Mouse (Mus musculus) ES-Bruce4 (cell line): ENCODE measurements around the gene Cyth3.

Experiments
- EP300 ChIP-seq: IDR thresholded peaks from 2 replicates; pipeline ENCODE4 v1.6.1; 2011; ENCODE audit warnings: low read depth, low read length; ENCODE audit not compliant: insufficient read depth
- POLR2A ChIP-seq: IDR thresholded peaks from one replicate; pipeline ENCODE4 v1.8.1; 2011; ENCODE audit warnings: low read length; ENCODE audit not compliant: insufficient read depth

- TF ChIP-seq POLR2A (no peak), EP300 (no peak)
Measured at GRCm38 (mm10) chr5:143645976-143646375, 23.7 kb downstream of the Cyth3 start.
